Mouse (Mus musculus) bone marrow, adult 2 months (tissue): Measurements from ENCODE around the gene Cnnm2. TPM values are rescaled to one million over a fixed set of nuclear protein-coding genes. Genes with fewer than 3 reads are reported as not detected.

Experiments
- H3K27ac ChIP-seq: fragments of 200-500 bp; 2 replicates; pipeline ENCODE4 v1.5.1; 2012; ENCODE audit warnings: low read depth, mild to moderate bottlenecking, control low read depth, inconsistent platforms, low read length; ENCODE audit not compliant: control insufficient read depth, poor library complexity, insufficient read depth
- H3K4me1 ChIP-seq: fragments of 200-500 bp; 2 replicates; pipeline ENCODE4 v1.6.1; 2011; ENCODE audit warnings: low read length; ENCODE audit not compliant: control insufficient read depth, insufficient read depth
- H3K4me3 ChIP-seq: fragments of 200-500 bp; replicated peaks from 2 replicates; pipeline ENCODE3; 2011; ENCODE audit warnings: mild to moderate bottlenecking, low read depth, low read length, control low read depth; ENCODE audit not compliant: control insufficient read depth
- CTCF ChIP-seq: fragments of 200-500 bp; IDR thresholded peaks from 2 replicates; pipeline ENCODE4 v1.5.1; 2011; ENCODE audit warnings: low read length, control low read depth; ENCODE audit not compliant: control insufficient read depth, insufficient read depth
- POLR2A ChIP-seq: fragments of 200-500 bp; IDR thresholded peaks from 2 replicates; pipeline ENCODE4 v1.6.1; 2011; ENCODE audit warnings: low read depth, mild to moderate bottlenecking, control low read depth, low read length, borderline replicate concordance; ENCODE audit not compliant: control insufficient read depth
- WGBS: fragments of 180-500 bp; shearing (Covaris S2); methylation state at CpG from one replicate; pipeline ENCODE4 v1.1.7; 2018; 5-methylcytosine and 5-hydroxymethylcytosine counted together
- polyA plus RNA-seq: library from polyadenylated mRNA; stranded (reverse); fragments of >200 nt; gene quantifications from 2 replicates; pipeline ENCODE4 v1.2.4, GENCODE M21; 2011; ENCODE audit warnings: low replicate concordance; ENCODE audit not compliant: missing spikeins, insufficient read depth, insufficient read length

Cnnm2 gene
- 5.7 and 10.5 TPM in 2 replicates for polyA plus RNA-seq

- Histone ChIP-seq H3K4me1 (peaks cover 4% of the 10 kb centered on the region), H3K27ac (peak within 1 kb of the TSS; percentile 83), H3K4me3 (peak within 1 kb of the TSS; percentile 79)
- no peak for TF ChIP-seq CTCF
- TF ChIP-seq POLR2A, result peak; percentile 93
- under 1% methylated on average over 59 of the region's 59 CpGs for WGBS
Observed at GRCm38 (mm10) chr19:46761247-46761946, at the start of gene Cnnm2. Gene Cnnm2, plus strand, starts transcription at chr19:46761596.

- TF ChIP-seq POLR2A (no peak), CTCF (no peak)
- no peak overlapping the region for H3K27ac ChIP-seq
- 81% methylated on average over 8 of the region's 8 CpGs for WGBS
Observed at GRCm38 (mm10) chr19:46714234-46714633, 47.2 kb upstream of the Cnnm2 start.

GRCm38 (mm10) chr19:46715016-46715415 is 46.4 kb upstream of the Cnnm2 start:
- no peak for TF ChIP-seq CTCF
- no peak for TF ChIP-seq POLR2A
- no peak overlapping the region for H3K27ac ChIP-seq
- 92% methylated on average over 8 of the region's 8 CpGs for WGBS

More at GRCm38 (mm10) chr19:46714234-46714633, 47.2 kb upstream of the Cnnm2 start:
- Histone ChIP-seq H3K4me3 (no peak overlapping the region), H3K4me1 (no peaks in the 10 kb centered on the region)

DNA sequence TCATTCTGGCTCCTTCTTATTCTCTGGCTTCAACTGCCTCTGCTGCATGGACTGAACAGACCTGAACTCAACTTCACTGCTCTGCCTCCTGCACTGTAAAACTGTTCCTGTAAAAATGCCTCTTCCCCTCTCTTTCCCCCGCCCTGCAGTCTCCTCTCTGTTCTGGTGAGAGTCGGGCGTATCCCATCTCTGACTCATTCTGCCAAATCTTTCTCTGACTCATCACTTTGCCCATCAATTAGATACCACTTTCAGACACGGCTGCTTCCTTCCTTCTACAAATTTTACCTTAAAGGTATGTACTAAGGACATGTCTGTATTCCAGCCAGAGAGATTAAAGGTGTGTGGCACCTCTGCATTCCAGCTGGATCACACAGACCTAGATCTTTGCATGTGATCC is 43.2 kb upstream of the Cnnm2 start:
- TF ChIP-seq CTCF, result no peak
- no peak for TF ChIP-seq POLR2A
- no peak overlapping the region for H3K4me3 ChIP-seq
- no peak overlapping the region for H3K27ac ChIP-seq
- WGBS, result 60% methylated on average over 4 of the region's 4 CpGs
- no peaks in the 10 kb centered on the region for H3K4me1 ChIP-seq

More at GRCm38 (mm10) chr19:46715016-46715415, 46.4 kb upstream of the Cnnm2 start:
- H3K4me1 ChIP-seq, result no peaks in the 10 kb centered on the region
- no peak overlapping the region for H3K4me3 ChIP-seq

- TF ChIP-seq CTCF (no peak), POLR2A (no peak)
- Histone ChIP-seq H3K27ac (no peak overlapping the region), H3K4me3 (no peak overlapping the region), H3K4me1 (peaks cover 1% of the 10 kb centered on the region)
- WGBS, result 85% methylated on average over 11 of the region's 11 CpGs
Observed at GRCm38 (mm10) chr19:46724411-46724810, 37.0 kb upstream of the Cnnm2 start.

DNA sequence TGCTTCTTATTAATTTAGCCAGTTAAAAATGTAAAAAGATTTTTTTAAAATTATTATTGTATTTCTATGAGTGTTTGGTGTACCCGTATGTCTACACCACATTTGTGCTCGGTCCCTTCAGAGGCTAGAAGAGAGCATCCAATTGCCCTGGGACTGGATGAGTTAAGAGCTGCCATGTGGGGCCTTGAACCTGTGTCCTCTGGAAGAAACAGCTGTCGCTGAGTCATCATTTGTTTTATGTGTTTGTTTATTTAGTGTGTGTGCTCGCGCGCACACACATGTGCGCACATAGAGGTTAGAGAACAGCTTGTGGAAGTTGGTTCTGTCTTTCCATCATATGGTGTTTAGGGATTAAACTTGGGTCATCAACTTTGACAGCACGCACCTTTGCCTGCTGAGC is 35.3 kb upstream of the Cnnm2 start:
- Histone ChIP-seq H3K4me1 (peaks cover 1% of the 10 kb centered on the region), H3K4me3 (no peak overlapping the region), H3K27ac (no peak overlapping the region)
- WGBS, result 94% methylated on average over 8 of the region's 8 CpGs
- TF ChIP-seq POLR2A (no peak), CTCF (no peak)

DNA sequence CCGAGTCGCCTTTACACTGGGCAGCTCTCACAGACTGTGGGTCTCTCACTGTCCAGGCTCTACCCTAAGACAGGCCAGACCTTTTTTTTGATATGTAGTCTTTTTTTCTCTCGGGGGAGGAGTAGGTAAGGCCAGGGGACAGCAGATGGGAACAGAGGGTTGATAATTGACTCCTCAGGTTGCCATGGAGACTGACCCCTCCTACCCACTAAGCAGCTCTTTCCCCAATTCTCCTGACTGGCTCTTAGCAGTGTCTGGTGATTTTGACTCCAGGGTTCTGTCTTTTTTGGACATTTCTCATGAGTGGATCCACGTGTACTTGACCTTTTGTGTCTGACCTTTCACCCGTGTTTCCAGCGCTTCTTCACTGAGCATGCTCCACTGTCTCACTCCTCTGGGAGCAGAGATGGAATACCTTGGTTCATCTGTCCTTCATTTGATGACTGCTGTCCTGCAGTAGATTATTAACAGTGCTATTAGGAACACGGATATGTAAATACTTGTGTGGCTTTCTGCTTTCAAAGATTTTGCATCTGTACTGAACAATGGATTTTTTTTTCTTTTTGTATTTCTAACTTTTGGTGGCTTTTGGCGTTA is 34.2 kb upstream of the Cnnm2 start:
- Histone ChIP-seq H3K27ac (no peak overlapping the region), H3K4me1 (peaks cover 1% of the 10 kb centered on the region), H3K4me3 (no peak overlapping the region)
- no peak for TF ChIP-seq POLR2A
- TF ChIP-seq CTCF, result no peak
- WGBS, result 82% methylated on average over 8 of the region's 8 CpGs

- H3K27ac ChIP-seq, result no peak overlapping the region
- 52% methylated on average over 11 of the region's 11 CpGs for WGBS
- no peak for TF ChIP-seq CTCF
- no peak for TF ChIP-seq POLR2A
- H3K4me3 ChIP-seq, result no peak overlapping the region
- peaks cover 1% of the 10 kb centered on the region for H3K4me1 ChIP-seq
Observed at GRCm38 (mm10) chr19:46727945-46728540, 33.4 kb upstream of the Cnnm2 start.
